Mouse (Mus musculus) liver (tissue): ENCODE measurements at regions not wholly inside any gene's neighbourhood (a gene's known extent, or its start where the extent isn't known, plus 50 kb on each side); places are given as distances from the start of the nearest gene placed in this dataset.
A peak's percentile ranks its signal among the peaks of the same experiment; 100 is the strongest.

Experiments
- DNase-seq: peaks from one replicate; pipeline ENCODE4 v3.0.0-alpha.2; 2020; ENCODE audit warnings: mixed read lengths

GRCm38 (mm10) chr7:68579216-68579615 lies 169.8 kb downstream of the Arrdc4 start:
- DNase-seq, result no peak

DNA sequence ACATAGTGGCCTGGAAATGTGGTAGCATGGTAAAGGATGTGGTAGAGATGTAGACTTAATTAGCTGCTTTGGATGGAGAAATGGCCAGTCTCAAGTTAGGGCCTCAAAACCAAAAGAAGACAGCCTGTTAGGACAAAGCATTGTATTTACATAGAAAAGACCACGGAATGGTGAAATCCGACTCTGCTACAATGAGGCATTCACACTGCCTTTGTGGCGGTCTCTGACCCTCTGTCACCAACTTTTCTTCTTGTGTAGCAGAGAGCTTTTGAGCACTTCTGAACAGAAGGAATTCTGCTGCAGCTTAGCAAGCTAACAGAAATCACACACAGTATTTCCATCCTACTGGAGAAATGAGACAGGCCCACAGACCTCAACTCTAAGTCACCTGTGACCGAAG lies 177.7 kb downstream of the Arrdc4 start:
- no peak for DNase-seq

- DNase-seq, result no peak
Observed at GRCm38 (mm10) chr7:68568127-68568510, 180.9 kb downstream of the Arrdc4 start.

- no peak for DNase-seq
Observed at GRCm38 (mm10) chr7:68567452-68568126, 181.5 kb downstream of the Arrdc4 start.

GRCm38 (mm10) chr7:68559440-68560343 lies 189.3 kb downstream of the Arrdc4 start:
- DNase-seq, result no peak

DNA sequence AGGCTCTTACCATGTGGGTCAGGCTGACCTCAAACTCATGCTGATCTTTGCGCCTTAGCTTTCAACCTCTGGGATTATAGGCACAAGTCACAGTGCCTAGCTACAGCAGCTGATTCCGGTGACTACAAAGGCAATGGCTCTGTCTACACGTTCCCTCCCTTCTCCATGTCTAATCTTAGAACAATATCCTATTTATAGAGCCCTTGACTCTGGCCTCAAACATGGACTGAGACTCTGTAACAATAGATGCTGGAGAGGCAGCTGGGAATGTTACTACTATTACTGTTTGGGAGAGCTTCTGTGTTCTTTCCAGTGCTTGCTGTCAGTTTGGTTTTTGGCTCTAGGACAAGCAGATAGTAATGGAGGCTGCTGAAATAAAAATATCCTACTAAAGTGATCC lies 198.7 kb downstream of the Arrdc4 start:
- DNase-seq, result no peak

DNA sequence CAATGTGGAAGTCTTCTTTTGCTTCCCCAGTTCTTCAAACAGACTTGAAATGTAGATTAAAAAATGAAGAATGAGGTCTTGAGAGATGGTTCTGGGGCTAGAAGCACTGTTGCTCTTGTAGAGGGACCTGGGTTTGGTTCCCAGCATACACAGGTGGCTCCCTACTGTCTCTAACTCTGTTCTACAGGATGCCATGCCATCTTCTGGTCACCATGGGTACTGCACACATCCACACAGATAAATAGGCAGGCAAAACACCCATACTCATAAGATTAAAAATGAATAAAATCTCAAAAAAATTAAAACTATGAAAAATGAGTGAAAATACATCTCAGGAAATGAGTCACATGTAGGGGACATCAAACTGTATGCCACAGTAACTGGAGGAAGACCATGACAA lies 200.9 kb downstream of the Arrdc4 start:
- no peak for DNase-seq

GRCm38 (mm10) chr7:68544136-68544535 lies 204.9 kb downstream of the Arrdc4 start:
- no peak for DNase-seq

GRCm38 (mm10) chr7:68509096-68509495 lies 235.5 kb downstream of the Fam169b start:
- no peak for DNase-seq

DNA sequence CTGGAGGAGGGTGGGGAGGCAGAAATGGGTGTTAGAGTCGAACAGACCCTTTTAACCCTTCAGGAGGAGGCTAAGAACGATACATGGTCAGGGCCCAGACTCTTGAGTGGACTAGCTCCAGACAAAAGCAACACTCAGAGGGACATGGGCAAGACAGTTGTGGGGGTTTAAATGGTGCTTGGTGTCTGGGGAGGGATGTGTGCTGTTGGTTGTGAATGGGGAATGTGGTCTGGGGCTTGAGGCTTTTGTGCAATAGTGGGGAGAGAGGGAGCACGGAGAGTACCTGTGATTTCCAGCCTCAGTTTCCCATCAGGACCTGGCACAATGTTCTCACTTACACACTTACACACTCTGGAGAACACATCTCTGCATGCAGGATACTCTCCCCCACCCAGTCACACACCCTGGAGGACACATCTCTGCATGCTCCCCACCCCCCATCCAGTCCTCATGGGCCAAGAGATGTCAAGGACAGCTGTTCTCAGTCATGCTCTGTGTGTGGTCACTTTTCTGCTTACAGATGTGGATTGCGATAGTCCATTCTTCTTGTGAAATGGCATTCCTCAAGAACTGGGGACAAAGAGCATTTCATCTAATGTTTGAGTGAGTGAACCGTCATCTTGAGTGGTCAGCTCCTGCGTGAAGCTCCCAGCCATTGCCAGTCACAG lies 217.6 kb downstream of the Fam169b start:
- no peak for DNase-seq

- DNase-seq, result no peak
Observed at GRCm38 (mm10) chr7:68486676-68487075, 213.0 kb downstream of the Fam169b start.

- no peak for DNase-seq
Observed at GRCm38 (mm10) chr7:68482553-68482952, 208.9 kb downstream of the Fam169b start.

DNA sequence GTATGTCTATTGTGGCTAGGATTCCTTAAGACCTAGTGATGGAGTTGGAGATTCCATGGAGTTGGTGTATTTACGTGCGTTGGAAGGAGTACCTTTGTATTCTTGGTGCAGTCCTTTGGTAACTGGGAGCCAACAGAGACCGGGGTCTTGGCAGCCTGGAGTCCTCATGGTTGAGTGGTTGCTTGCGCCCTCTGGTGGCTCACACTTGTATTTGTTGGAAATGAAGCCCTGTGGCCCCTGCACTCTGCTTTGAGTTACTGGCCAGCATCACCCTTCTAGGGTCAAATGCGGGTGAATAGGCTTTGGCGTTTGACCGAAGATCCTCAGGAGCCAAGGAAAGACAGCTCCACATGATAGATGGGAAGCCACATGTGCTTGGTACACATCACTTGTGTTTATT lies 207.1 kb downstream of the Fam169b start:
- peak; percentile 49 for DNase-seq

DNA sequence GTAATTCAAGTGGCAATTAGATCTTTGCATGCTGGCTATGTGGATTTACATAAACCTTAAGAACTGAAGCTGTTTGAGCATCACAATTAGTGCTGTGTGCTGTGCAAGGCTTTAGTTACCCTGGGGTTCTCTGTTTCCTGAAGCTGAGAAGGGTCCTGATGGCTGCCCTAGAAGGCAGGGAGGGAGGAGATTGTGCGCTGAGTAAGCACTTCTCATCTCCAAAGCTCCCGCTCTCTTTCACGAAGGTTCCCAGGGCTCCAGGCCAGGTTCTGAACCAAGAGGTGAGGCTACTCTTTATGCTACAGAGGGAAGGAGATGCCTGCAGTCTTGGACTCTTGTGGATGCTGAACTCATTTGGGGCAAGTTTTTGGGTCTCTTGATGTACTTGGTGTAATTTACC lies 206.7 kb downstream of the Fam169b start:
- no peak for DNase-seq

- no peak for DNase-seq
Observed at GRCm38 (mm10) chr7:68478044-68478443, 204.4 kb downstream of the Fam169b start.

DNA sequence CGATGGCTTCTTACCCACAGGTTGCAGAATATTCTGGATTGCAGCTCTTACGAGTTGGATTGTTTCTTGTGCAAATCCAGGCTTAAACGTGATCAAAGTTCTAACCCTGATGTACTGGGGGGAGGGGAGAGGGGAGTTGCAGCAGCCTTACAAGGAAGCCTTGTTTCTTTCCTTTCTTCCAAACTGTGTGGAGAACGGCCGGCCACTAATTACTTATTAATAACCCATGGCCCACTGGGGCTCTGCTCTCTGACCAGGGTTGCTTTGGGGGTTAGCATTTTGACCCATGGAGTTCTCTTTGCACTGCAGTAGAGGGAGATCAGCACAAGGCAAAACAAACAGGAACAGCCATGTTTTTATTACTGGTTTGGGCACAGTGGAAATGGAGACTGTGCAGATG lies 199.2 kb downstream of the Fam169b start:
- DNase-seq, result no peak

DNA sequence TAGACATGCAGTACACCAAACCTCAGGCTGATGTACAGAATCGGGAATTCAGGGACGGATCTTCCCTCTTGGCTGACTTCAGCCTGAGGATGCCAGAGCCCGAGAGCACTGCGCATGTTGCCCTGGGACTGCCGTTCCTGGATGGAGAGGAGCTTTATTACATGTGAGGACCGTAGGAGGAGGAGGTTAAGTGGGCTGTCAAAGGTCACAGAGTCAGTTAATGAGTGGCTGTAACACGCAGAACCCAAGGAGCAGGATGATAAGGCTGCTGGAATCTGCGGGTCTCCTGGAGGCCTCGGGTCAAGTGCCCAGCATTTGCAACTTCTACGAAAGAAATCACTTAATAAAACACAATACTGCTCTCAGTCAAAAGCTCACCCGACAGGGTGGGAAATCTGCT lies 197.3 kb downstream of the Fam169b start:
- DNase-seq, result no peak

GRCm38 (mm10) chr7:68468574-68468973 lies 194.9 kb downstream of the Fam169b start:
- no peak for DNase-seq

DNA sequence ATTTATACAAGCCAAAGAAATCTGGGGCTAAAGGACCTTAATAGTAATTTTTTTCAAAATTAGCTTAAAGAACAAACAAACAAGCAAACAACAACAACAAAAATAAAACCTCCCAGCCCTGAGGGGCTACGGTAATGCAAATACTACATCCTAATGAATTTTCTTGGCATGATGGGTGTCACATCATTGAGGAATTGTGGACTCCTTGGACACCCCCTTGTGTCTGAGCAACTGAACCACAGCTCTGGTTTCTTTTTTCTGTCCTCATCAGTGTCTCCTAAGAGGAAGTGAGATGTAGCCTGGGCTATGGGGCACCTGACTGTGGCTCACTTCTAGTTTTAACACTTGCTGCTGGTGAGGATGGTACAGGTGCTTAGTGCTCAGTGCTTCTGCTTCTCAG lies 184.2 kb downstream of the Fam169b start:
- DNase-seq, result no peak

- no peak for DNase-seq
Observed at GRCm38 (mm10) chr7:68455451-68455850, 181.8 kb downstream of the Fam169b start.

DNA sequence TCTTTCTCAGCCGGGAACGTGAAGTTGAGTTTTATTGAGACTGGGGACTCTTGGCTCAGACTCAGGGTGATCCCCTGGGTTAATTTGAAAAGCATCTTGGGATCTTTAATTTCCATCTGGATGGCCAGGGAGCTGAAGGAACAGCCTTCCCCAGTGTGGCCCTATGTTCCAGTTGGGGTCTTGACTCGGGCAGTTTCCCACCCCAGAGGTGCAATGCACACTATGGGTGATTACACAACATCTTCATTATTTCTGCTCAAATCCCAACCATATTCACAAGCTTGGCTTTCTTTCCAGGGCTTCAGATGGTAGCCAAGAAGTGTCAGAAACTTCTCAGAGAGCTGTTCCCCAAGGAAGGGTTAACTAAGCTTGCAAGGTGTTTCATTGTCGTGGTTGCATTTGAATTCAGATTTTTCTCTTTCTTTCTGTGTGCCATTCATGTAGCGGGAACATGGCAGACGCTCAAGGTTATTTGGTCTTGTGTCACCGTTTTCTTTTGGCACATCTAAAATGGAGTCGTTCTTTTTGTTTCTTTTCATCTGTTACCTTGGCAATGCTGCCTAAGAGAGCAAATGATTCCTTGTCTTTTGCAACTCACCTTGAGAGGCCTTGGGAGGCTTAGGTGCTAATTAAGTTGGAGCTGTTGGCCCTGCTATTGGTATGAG lies 179.5 kb downstream of the Fam169b start:
- DNase-seq, result no peak

- DNase-seq, result no peak
Observed at GRCm38 (mm10) chr7:68444426-68445095, 170.9 kb downstream of the Fam169b start.
